Mouse (Mus musculus) heart, postnatal 25 days (tissue): ENCODE data around the gene Git2. TPM values are rescaled to one million over a fixed set of nuclear protein-coding genes. Genes with fewer than 3 reads are reported as not detected.

ENCODE experiments used
- DNase-seq: peaks from one replicate; pipeline ENCODE4 v3.0.0; 2022; ENCODE audit warnings: low spot score
- intact Hi-C: fragments of 180-260 bp; cut with DNase I; formaldehyde crosslinking; loops from one replicate; pipeline ENCODE4 v1.15.1; 2025
- total RNA-seq, 2 experiments: library from RNA; stranded (reverse); gene quantifications; 2 replicates each; pipeline ENCODE4 v1.2.3; 2021

The Git2 gene
- total RNA-seq, 2 experiments from 2014 or later, result 29.1 to 37.9 TPM

DNA sequence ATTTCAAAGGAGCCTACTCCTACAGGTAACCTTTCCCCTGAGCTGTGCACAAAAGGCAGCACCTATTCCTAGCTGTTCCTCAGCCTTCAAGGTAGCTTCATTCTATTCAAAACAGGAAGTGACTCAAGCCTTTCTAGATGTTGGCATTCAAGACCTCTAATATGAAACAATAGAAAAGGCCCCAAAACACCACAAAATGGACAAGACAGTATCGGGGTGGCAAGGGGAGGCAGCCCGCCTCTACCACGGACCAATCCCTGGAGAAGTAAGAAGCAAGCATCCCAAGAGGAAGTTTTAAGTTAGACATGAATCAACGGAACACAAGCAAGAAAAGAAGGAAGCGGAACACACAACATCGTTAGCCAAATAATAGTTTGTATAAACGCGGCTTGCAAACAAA is 3.5 kb downstream of the Git2 start:
- DNase-seq, result no peak
- intact Hi-C loops, result loop anchor here (2.0 kb wide), 1 partner anchor 63 kb away; no protein-coding TSS in a partner anchor

DNA sequence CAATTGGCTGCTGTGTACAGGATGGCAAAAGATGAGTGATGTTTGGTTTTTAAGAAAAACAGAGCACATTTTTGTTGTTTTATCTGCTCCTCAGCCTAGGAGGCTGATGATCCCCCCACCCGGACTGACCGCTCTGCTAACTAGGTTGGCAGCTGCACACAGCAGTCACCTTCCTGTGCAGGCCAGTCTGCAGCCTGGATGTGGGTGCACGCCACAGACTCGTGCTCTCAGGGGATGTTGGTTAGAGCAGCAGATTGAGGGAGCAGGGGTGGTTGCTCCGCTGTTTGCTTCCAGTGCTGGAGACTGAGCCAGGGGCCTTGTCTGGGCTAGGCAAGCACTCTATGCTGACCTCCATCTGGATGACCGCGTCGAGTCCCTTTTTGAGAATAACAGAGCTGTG is 5.5 kb downstream of the Git2 start:
- intact Hi-C loops, result loop anchor here (2.0 kb wide), 1 partner anchor 61 kb away; no protein-coding TSS in a partner anchor
- DNase-seq, result no peak

DNA sequence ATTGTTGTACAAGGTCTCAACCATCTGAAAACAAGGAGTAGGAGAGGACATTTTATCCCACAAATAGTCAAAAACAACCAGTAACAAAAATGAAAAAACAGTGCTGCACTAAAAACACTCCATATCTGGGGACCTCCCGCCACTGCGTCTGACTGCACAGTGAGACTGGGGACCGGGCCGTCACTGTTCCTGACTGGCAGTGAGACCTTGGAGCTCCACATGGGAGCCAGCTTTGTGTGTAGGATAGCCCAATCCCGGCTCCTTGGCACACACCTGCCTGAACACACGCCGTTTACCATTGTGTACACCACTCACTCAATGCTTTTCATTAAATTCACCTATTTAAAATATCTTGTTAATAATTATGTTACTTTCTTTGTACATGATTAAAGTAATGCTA is 8.1 kb downstream of the Git2 start:
- intact Hi-C loops, result no loop called here

GRCm38 (mm10) chr5:114766686-114767085 is 8.6 kb downstream of the Git2 start:
- intact Hi-C loops, result no loop called here
- no peak for DNase-seq

More for the DNA sequence above, 8.1 kb downstream of the Git2 start:
- DNase-seq, result no peak

DNA sequence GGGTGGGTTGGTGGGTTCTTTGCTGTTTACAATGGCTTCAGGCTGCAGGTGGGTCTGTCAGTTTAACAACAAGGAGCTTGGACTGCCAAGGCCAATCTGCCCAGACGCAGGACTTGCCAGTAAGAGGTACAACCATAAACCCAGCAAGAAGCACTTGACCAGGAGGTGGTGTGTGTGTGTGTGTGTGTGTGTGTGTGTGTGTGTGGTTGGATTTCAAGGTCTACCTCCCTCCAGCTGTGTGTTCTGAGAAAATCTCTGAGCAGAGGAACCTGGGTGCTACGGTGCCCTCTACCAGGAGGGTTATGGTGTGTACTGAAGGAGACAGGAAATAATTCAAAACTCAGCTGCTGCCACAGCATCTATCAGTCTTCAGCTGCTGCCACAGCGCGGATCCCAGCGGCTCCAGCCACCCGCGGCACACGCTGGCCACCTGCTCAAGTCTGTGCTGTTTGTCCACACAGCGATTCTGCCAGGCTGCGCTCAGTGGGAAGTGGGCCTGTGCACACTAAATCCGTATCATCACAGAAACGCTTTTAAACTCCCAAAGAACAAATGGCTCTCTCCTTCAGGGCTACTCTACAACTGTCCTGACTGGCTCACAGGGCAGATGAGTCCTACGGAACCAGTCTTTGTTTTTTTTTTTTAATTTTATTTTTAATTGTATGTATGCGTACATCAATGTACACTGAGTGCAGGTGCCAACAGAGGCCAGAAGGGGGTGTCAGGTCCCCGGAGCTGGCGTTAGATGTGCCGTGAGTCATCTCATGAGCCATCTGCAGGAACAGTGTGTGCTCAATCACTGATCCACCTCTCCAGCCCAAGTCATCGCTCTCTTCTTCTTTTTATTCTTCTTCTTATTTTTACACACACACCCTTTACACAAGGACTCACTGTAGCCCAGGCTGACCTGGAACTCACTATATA is 10.2 kb downstream of the Git2 start:
- intact Hi-C loops, result no loop called here
- no peak for DNase-seq

- intact Hi-C loops, result no loop called here
- DNase-seq, result no peak
Measured at GRCm38 (mm10) chr5:114761980-114762379, 13.3 kb downstream of the Git2 start.

GRCm38 (mm10) chr5:114759536-114760090 is 15.7 kb downstream of the Git2 start:
- DNase-seq, result no peak
- intact Hi-C loops, result no loop called here

DNA sequence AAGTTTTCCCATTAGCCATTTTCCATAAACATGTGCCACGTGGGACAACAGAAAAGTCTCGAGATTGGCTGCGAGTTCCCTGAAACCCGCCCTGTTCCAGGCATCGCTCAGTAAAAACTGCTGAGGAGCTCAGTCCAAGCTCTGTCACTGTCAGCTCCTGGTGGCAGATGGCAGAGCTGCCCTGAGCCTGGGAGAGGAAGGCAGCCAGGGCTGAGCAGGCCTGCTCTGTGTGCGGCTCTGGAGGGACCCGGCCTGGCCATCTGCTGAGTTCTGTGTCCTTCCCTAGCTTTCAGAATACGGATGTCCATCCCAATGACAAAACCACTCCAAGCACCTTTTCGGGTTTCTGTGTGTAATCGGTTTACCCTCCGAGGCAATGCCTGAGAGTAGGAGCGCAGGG is 21.9 kb downstream of the Git2 start:
- DNase-seq, result no peak
- intact Hi-C loops, result no loop called here

DNA sequence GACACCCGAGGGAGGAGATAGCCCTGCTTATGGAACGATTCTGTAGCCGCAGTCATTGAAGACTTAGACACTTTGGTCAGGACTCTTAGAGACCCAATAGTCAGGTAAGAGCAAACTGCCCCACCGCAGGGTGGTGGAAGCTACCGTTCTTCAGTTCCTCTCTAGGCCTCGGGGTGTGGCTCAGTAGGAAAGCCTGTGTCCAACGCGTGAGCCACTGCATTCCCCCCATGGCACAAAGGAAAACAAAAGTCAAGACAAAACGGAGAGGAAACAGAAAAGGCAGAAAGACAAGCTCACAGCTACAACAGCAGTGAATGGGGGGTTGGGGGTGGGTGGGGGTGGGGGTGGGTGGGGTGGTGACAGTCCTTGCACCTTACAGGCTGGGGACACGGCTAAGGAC is 22.9 kb downstream of the Git2 start:
- intact Hi-C loops, result no loop called here

DNA sequence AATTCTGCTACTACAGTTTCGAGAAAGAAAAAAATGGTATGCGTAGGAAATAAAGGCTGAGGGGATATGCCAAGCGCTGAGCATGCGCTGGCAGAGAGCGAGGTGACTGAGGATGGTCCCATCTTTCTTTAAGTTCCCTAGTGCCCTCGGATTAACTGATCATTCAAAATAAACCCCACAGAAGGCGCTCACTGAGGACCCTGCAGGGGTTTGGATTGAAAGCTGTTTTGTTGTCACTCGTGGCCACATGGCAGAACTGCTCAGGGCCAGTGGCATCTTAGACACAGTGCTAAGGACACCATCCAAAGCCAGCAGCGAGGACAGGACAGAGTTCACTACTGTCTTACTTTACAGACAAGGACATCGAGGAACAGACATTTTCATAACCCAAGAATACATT is 25.0 kb downstream of the Git2 start:
- no peak for DNase-seq
- intact Hi-C loops, result no loop called here

More for the DNA sequence above, 22.9 kb downstream of the Git2 start:
- DNase-seq, result no peak

- intact Hi-C loops, result no loop called here
Measured at GRCm38 (mm10) chr5:114747521-114747920, 27.8 kb downstream of the Git2 start.

GRCm38 (mm10) chr5:114746886-114747285 is 28.4 kb downstream of the Git2 start:
- intact Hi-C loops, result no loop called here

More at GRCm38 (mm10) chr5:114747521-114747920, 27.8 kb downstream of the Git2 start:
- no peak for DNase-seq

DNA sequence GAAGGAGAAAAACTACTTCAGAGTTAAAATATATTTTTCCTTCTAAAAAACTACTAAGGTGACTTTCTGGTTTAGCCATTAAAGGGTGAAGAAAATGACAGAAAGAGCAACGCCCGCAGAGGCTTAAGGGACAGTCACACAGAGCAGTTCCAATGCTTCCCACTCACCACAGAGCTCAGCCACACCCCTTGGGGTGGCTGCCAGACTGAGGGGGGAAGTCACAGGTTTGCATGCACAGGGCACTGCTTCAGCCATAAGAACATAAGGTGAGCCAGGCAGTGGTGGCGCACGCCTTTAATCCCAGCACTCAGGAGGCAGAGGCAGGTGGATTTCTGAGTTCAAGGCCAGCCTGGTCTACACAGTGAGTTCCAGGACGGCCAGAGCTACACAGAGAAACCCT is 29.7 kb downstream of the Git2 start:
- DNase-seq, result no peak
- intact Hi-C loops, result no loop called here

More at GRCm38 (mm10) chr5:114746886-114747285, 28.4 kb downstream of the Git2 start:
- DNase-seq, result no peak

DNA sequence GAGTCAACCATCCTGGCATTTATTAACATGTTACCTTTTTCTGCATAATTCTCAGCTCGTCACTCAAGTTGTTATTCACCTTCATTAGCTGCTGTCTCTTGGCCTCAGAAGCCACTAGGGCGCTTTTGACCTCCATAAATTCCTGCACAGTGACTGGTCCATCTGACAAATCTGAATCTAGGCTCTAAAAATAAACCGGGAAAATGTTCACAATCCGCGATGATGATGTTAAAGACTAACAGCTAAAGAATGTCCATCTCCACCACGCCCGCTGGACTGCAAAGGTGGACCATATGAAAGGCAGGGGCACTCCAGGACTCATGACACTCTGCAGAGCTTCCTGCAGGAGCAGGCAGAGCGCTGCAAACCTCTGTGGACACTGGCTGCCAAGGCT is 31.6 kb downstream of the Git2 start:
- no peak for DNase-seq
- intact Hi-C loops, result loop anchor here (2.0 kb wide), 1 partner anchor 37 kb away; the partner anchor contains the start of gene Tchp

DNA sequence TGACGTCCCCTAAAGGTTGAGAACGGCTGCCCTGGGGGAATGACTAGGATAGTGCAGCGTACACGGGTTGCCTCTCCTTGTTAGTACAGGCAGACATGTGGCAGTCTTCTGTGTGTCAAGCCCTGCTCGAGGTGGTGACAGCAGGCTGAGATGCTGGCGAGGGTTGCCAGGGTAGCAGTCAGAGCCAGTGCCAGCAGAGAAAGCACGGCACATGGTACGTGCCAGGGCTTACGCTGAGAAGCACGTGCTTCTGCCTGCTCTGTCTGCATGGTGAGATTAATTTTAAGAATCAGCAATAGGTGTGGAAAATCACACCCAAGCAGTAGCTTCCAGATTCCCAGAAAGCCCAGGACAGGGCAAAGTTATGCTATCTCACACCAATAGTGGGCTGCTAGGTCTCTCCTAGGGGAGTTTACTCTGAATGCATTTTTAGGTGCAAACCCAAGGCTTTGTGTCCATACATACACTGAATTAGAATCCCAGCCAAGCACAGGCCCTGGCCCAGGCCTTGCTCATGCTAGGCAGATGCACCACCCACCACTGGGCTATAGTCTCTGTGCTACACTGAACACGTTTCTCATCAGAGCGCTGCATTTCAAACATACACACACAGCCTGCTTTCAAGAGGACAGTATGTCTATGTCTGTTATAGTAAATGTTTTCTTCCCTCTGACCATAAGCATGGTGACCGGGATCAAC is 32.2 kb downstream of the Git2 start:
- intact Hi-C loops, result loop anchor here (2.0 kb wide), 1 partner anchor 36 kb away; the partner anchor contains the start of gene Tchp
- peak; percentile 43 for DNase-seq

DNA sequence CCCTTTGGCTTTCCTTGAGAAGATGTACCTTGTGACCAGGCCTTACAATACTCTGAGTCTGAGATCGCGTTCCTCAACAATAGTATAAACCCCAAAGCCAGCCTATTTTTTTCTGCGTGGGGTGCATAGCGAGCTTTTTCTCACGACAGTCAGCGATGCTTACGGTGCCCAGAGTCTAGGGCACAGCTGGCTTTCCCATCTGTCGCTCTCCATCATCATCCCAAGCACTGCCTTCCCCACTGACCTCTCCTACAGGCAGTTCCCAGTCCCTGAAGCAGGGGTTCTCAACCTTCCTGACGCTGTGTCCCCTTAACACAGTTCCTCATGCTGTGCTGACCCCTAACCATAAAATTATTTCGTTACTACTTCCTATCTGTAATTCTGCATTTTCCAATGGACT is 32.7 kb downstream of the Git2 start:
- DNase-seq, result no peak
- intact Hi-C loops, result loop anchor here (2.0 kb wide), 1 partner anchor 36 kb away; the partner anchor contains the start of gene Tchp

- intact Hi-C loops, result no loop called here
Measured at GRCm38 (mm10) chr5:114740595-114740994, 34.7 kb downstream of the Git2 start.

DNA sequence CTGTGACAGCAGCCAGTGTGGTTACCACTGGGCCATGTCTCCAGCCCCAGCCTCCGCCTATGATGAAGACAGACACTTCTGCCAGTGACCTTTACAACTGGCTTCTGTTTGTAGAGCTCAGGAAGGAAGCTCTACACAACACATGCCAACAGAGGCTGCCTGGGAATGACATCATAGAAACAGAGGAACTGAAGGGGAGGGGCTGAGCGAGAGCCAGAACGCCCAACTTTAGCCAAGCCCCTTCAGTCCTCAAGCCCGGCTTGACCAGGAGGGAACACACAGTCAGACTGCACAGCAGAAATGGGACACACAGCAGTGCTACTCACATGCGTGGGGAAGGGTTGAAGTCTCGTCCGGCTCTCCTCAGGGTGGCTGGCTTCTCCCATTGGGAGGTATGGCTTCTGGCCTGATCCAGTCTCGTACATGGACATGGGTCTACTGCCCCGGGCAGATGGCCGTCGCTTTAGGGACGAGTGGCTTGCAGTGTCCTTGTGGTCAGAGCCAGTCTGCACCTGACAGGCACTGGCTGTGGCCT is 36.5 kb downstream of the Git2 start:
- intact Hi-C loops, result no loop called here
- DNase-seq, result peak; percentile 69

More at GRCm38 (mm10) chr5:114740595-114740994, 34.7 kb downstream of the Git2 start:
- DNase-seq, result no peak

GRCm38 (mm10) chr5:114737090-114737887 is 38.0 kb downstream of the Git2 start:
- no peak for DNase-seq
- intact Hi-C loops, result loop anchor here (2.0 kb wide), 1 partner anchor 28 kb away; no protein-coding TSS in a partner anchor
